Mouse (Mus musculus): ENCODE data around the gene Myh7b. TPM values are rescaled to one million over a fixed set of nuclear protein-coding genes. Genes with fewer than 3 reads are reported as not detected.

The Myh7b gene
- total RNA-seq, 4 experiments from 2014 or later = 3.7 to 13.0 (median 7.2) TPM

- no peak for DNase-seq (ENCODE audit: low spot score in 2 of 2)
Measured at GRCm38 (mm10) chr2:155633731-155634130, 22.7 kb downstream of the Myh7b start.

DNA sequence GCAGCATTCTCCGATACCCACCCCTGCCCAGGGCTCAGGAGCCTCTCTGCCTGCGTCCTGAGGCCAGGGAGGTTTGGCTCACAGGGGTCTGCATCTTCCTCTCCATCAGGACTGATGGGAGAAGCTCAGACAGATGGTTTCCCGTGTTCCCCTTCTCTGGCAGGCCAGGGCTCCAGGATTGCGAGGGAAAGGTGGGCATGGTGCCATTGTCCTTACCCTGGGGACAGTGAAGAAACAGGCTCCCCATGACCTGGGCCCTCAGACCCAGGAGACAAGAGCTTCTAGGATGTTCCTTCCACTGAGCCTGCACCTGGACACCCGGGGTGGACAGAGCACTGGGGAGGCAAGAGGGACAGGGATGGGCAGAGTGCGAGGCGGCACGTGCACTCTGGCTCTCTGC, 23.6 kb downstream of the Myh7b start:
- no peak for DNase-seq (ENCODE audit: low spot score in 2 of 2)

DNA sequence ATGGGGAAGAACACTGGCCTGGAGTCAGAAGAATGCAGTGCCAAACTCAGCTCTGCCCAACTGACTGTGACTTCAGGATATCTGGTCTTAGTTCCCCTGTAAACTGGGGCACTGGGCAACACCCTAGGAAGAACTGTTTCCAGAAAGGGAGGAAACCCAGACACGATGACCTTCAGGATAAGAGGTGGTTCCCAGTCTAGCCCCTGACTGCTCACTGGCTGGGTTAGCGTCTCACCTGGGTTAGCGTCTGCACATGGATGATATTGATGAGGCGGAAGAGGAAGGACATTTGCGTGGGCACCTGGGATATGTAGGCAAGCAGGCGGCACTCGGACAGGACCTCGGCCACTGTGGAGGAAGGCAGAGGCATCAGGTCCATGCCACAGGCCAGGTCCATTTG, 24.9 kb downstream of the Myh7b start:
- no peak for DNase-seq (ENCODE audit: low spot score in 2 of 2)

GRCm38 (mm10) chr2:155636881-155637280, 25.9 kb downstream of the Myh7b start:
- DNase-seq (ENCODE audit: low spot score in 2 of 2) = no peak

GRCm38 (mm10) chr2:155637411-155637810, 26.4 kb downstream of the Myh7b start:
- no peak for DNase-seq (ENCODE audit: low spot score in 2 of 2)

DNA sequence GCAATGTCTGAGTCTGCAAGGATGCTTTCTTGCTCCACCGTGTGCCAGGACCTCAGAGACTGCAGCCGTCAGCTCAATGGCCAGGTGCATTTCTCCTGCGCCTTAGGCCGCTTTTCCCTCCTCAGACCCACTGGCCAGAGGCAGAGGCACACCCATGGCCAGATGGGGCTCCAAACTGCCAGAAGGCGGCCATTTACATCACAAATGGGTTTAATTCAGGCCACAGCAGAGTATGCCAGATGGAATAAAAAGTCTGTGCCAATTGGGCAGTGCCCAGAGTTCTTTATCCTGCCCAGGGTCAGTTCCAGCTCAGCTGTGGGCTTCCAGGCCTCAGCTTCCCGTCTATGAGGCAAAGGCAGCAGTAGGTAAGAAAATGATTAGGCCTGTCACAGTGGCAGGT, 29.6 kb downstream of the Myh7b start:
- DNase-seq (ENCODE audit: low spot score in 2 of 2) = peak in 1 of 2 experiments; percentile 70

GRCm38 (mm10) chr2:155641540-155642472, 30.8 kb downstream of the Myh7b start:
- DNase-seq (ENCODE audit: low spot score in 2 of 2) = peak in 1 of 2 experiments; percentile 59

DNA sequence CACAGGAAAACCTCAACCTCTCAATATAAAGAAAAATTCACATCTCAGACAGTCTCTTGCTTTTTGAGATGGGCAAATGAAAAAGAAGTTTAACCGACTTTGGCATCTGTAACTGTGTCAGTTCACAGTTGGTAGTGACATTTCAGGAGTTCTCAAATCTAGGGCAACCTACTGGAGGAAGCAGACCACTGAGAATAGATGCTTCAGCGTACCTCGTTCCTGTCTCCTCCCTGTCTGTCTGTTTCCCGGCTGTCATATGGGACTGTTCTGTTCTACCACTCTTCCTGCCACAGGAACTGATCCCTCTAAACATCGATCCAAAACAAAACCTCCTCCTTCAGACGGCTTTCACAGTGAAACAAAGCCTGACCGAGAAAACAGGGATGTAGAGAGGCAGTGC, 34.7 kb downstream of the Myh7b start:
- no peak for DNase-seq (ENCODE audit: low spot score in 2 of 2)

- DNase-seq (ENCODE audit: low spot score in 2 of 2) = no peak
Measured at GRCm38 (mm10) chr2:155652618-155653017, 41.6 kb downstream of the Myh7b start.

- no peak for DNase-seq (ENCODE audit: low spot score in 2 of 2)
Measured at GRCm38 (mm10) chr2:155655759-155656372, 44.9 kb downstream of the Myh7b start.

- DNase-seq (ENCODE audit: low spot score in 2 of 2) = peak in 1 of 2 experiments; percentile 34
Measured at GRCm38 (mm10) chr2:155662390-155662789, 51.4 kb downstream of the Myh7b start.

DNA sequence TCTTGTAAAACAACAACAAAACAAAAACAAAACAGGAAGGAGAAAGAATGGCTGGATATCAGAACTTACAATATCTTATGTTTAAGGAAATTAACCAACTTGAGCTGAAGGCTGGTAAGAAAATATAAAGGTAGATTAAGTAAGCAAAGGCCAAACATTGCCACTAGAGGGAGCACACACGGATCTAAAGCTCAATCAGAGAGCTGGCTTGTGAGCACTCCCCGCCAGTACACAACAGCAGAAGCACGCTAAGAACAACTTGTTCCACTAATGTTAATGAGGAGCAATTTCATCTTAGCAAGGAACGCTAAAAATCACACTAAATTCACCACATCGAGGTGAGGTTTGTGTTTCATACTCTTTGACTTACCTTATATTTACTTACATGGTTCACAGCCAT, 52.1 kb downstream of the Myh7b start:
- no peak for DNase-seq (ENCODE audit: low spot score in 2 of 2)

DNA sequence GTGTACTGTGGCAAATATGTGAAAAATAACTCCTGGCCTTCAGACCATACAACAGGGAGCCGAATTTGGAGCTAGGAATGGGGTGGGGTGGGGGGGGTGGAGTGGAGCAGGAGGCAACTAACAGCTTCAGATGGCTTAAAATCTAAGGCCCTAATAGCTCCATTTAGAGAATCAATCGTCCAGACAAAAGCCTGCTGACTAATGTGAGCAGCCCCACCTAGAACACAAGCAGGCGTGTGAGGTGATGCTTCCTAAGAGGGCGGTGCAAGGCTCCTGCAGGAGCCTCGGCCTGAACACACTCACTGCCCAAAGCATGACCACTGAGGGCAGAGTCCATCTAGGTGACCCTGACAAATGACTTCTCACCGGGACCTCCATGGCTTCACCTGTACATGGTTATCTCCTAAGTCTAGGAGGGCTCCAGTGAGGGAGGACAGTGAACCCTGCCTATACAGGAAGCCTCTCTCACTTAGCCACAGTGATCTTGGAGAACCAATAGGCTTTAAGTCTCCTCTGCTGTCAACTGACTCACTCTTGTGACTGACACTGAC, 53.0 kb downstream of the Myh7b start:
- no peak for DNase-seq (ENCODE audit: low spot score in 2 of 2)

GRCm38 (mm10) chr2:155667881-155668280, 56.9 kb downstream of the Myh7b start:
- no peak for DNase-seq (ENCODE audit: low spot score in 2 of 2)

GRCm38 (mm10) chr2:155668461-155668860, 57.4 kb downstream of the Myh7b start:
- no peak for DNase-seq (ENCODE audit: low spot score in 2 of 2)

GRCm38 (mm10) chr2:155671236-155671635, 60.2 kb downstream of the Myh7b start:
- no peak for DNase-seq (ENCODE audit: low spot score in 2 of 2)

DNA sequence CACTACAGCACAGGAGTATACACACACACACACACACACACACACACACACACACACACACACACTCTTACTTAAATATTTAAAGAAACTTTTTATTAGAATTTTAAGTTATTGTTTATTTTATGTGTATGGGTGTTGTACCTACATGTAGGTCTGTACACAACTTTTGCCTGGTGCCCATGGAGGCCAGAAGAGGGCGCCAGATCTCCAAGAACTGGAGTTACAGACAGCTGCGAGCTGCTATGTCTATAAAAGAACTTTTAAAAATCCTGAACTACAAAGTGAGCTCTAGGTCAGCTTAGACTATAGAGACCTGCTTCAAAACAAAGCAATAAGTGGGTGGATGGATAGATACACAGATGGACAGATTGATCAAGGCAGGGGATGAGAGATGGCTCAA, 62.5 kb downstream of the Myh7b start:
- DNase-seq (ENCODE audit: low spot score in 2 of 2) = no peak

GRCm38 (mm10) chr2:155675118-155675517, 64.1 kb downstream of the Myh7b start:
- no peak for DNase-seq (ENCODE audit: low spot score in 2 of 2)

DNA sequence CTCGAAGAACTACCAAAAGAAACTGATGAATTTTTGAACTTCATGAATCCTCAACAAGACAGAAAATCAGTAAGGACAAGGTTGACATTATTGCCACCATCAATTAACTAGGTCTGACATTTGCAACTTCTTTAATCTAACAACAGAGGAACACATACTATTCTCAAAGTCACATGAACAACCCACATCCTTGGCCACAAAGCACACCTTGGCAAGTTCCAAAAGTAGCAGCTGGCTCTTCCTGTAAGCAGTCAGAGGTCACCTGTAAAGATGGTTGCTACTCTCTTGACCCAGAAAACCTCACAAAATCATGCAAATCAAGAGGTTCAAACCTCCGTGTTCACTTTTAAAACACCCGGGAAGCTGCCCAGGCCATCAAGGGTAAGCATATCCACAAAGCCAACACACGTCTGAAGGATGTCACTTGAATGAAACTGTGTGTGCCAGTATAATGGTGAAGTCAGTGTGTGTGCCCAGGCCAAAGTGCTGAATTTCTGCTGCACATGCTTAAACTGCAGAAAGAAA, 68.6 kb downstream of the Myh7b start:
- no peak for DNase-seq (ENCODE audit: low spot score in 2 of 2)

GRCm38 (mm10) chr2:155680591-155680990, 69.6 kb downstream of the Myh7b start:
- no peak for DNase-seq (ENCODE audit: low spot score in 2 of 2)

GRCm38 (mm10) chr2:155681194-155681593, 70.2 kb downstream of the Myh7b start:
- DNase-seq (ENCODE audit: low spot score in 2 of 2) = no peak

GRCm38 (mm10) chr2:155681874-155682273, 70.9 kb downstream of the Myh7b start:
- no peak for DNase-seq (ENCODE audit: low spot score in 2 of 2)
